Mouse (Mus musculus): Measurements from ENCODE around the gene Unc5c.

GRCm38 (mm10) chr3:141818615-141819312, 353.7 kb downstream of the Unc5c start:
- TF ChIP-seq POLR2A (IDR thresholded peaks at IDR 0.05; ENCODE audit: borderline replicate concordance, extremely low read depth, low read depth, low read length) (no peak), CTCF (IDR thresholded peaks at IDR 0.05; ENCODE audit: insufficient read depth, low read length) (no peak)

Data from lung, adult 2 months (tissue).